Mouse (Mus musculus) megakaryocyte, embryonic 14.5 days (primary cell): ENCODE data around the gene Dnm1. TPM values are rescaled to one million over a fixed set of nuclear protein-coding genes. Genes with fewer than 3 reads are reported as not detected.
A peak's percentile ranks its signal among the peaks of the same experiment; 100 is the strongest.

Experiments
- H3K27me3 ChIP-seq: replicated peaks from 2 replicates; pipeline ENCODE3; 2012; ENCODE audit warnings: inconsistent platforms
- H3K36me3 ChIP-seq: replicated peaks from 2 replicates; pipeline ENCODE3; 2012; ENCODE audit warnings: low read length, inconsistent platforms, mixed read lengths
- H3K4me1 ChIP-seq: 2 replicates; pipeline ENCODE4 v1.6.1; 2012; ENCODE audit warnings: inconsistent platforms
- H3K4me3 ChIP-seq: replicated peaks from 2 replicates; pipeline ENCODE3; 2012; ENCODE audit warnings: moderate library complexity, mild to moderate bottlenecking, inconsistent platforms
- H3K9me3 ChIP-seq: 2 replicates; pipeline ENCODE4 v1.6.1; 2012; ENCODE audit warnings: inconsistent platforms
- FLI1 ChIP-seq: IDR thresholded peaks from 2 replicates; pipeline ENCODE4 v1.6.1; 2012; ENCODE audit warnings: low read length, inconsistent platforms, mixed read lengths
- GATA1 ChIP-seq: IDR thresholded peaks from 3 replicates; pipeline ENCODE4 v1.6.1; 2012; ENCODE audit warnings: mixed read lengths, low read length, inconsistent platforms, borderline replicate concordance
- polyA plus RNA-seq: library from polyadenylated mRNA; stranded (reverse); fragments of >175 nt; gene quantifications from 2 replicates; pipeline ENCODE4 v1.2.3, GENCODE M21; 2012; ENCODE audit warnings: low replicate concordance; ENCODE audit not compliant: insufficient read depth

The Dnm1 gene
- polyA plus RNA-seq, 1 experiment: 3.6 TPM

DNA sequence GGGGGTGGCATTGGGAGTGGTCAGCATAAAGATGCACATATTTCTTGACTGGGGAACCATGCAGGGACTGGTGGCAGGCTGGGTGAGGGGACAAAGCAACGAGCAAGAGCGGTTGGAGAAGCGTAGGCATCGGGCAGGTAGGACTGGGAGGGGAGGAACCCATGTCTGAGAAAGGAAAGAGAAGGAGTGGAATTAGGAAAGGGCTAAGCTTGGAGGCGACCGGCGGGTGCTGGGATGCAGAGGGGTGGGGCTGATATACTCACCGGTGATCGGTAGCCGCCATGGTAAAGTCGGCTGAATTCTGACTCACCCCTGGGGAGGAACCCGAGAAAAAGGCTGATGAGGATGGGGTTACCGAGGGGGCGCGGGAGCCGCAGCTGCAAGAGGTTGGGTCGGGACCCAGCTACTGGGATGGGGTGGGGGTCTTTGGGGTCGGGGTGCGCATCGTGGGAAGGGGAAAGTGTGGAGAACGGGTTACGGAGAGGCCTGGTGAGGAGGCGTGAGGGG lies 65.8 kb downstream of the Dnm1 start, which contains the start of gene Golga2:
Gene Golga2, plus strand, starts transcription at position 51 of the 507 bp plus-strand sequence.
- TF ChIP-seq GATA1 (no peak), FLI1 (no peak)
- H3K4me1 ChIP-seq: peaks cover 82% of the 10 kb centered on the region
- H3K4me3 ChIP-seq: peak within 1 kb of the TSS; percentile 98
- peaks cover 55% of the 10 kb centered on the region for H3K36me3 ChIP-seq
- no peaks in the 10 kb centered on the region for H3K27me3 ChIP-seq
- no peaks in the 10 kb centered on the region for H3K9me3 ChIP-seq

DNA sequence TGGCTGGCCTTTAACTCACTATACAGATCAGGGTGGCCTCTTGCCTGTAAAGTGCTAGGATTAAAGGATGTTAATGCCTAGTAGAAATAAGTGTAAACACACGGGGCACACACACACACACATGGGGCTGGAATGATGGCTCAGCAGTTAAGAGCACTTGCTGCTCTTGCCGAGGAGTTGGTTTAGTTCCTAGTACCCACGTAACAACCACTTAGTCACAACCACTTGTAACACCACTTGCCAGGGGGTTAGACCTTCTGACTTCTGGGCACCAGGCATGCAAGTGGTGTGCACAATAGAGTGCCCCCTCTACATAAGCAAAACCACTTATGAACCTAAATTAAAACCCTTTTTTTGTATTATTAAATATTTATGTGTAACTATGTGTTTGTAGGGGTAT lies 69.2 kb downstream of the Dnm1 start:
- no peak for TF ChIP-seq GATA1
- no peak for TF ChIP-seq FLI1
- Histone ChIP-seq H3K27me3 (no peaks in the 10 kb centered on the region), H3K4me1 (peaks cover 75% of the 10 kb centered on the region), H3K36me3 (peaks cover 65% of the 10 kb centered on the region), H3K9me3 (no peaks in the 10 kb centered on the region), H3K4me3 (no peak overlapping the region)

- Histone ChIP-seq H3K27me3 (no peaks in the 10 kb centered on the region), H3K9me3 (no peaks in the 10 kb centered on the region), H3K36me3 (peaks cover 78% of the 10 kb centered on the region), H3K4me3 (peak overlapping the region; percentile 84), H3K4me1 (peaks cover 72% of the 10 kb centered on the region)
- TF ChIP-seq GATA1: no peak
- TF ChIP-seq FLI1: no peak
Measured at GRCm38 (mm10) chr2:32282727-32283126, 70.4 kb downstream of the Dnm1 start.

GRCm38 (mm10) chr2:32282289-32282688 lies 70.8 kb downstream of the Dnm1 start:
- Histone ChIP-seq H3K36me3 (peaks cover 82% of the 10 kb centered on the region), H3K27me3 (no peaks in the 10 kb centered on the region), H3K9me3 (no peaks in the 10 kb centered on the region), H3K4me3 (peak overlapping the region; percentile 84), H3K4me1 (peaks cover 72% of the 10 kb centered on the region)
- TF ChIP-seq GATA1 (no peak), FLI1 (no peak)

DNA sequence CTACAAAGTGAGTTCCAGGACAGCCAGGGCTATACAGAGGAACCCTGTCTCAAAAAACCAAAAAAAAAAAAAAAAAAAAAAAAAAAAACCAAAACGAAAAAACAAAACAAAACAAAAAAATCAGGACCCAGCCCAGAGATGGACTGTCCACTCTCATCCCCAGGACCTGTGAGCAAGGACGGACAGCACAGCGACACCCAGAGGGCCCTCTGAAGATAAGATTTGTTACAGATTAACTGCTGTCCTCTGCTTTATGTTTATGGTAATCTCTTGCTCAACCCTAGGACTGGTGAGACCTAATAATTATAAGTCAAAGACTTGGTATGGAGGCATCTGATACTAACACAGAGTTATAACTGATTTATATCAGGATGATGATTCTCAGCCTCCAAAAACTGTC lies 77.3 kb downstream of the Dnm1 start:
- H3K4me3 ChIP-seq: no peak overlapping the region
- no peaks in the 10 kb centered on the region for H3K9me3 ChIP-seq
- peaks cover 31% of the 10 kb centered on the region for H3K4me1 ChIP-seq
- no peak for TF ChIP-seq GATA1
- TF ChIP-seq FLI1: no peak
- peaks cover 9% of the 10 kb centered on the region for H3K27me3 ChIP-seq
- peaks cover 40% of the 10 kb centered on the region for H3K36me3 ChIP-seq

GRCm38 (mm10) chr2:32260635-32261034 lies 92.5 kb downstream of the Dnm1 start:
- Histone ChIP-seq H3K36me3 (peaks cover 32% of the 10 kb centered on the region), H3K4me3 (no peak overlapping the region), H3K9me3 (no peaks in the 10 kb centered on the region), H3K27me3 (peaks cover 3% of the 10 kb centered on the region), H3K4me1 (peaks cover 32% of the 10 kb centered on the region)
- no peak for TF ChIP-seq FLI1
- no peak for TF ChIP-seq GATA1

DNA sequence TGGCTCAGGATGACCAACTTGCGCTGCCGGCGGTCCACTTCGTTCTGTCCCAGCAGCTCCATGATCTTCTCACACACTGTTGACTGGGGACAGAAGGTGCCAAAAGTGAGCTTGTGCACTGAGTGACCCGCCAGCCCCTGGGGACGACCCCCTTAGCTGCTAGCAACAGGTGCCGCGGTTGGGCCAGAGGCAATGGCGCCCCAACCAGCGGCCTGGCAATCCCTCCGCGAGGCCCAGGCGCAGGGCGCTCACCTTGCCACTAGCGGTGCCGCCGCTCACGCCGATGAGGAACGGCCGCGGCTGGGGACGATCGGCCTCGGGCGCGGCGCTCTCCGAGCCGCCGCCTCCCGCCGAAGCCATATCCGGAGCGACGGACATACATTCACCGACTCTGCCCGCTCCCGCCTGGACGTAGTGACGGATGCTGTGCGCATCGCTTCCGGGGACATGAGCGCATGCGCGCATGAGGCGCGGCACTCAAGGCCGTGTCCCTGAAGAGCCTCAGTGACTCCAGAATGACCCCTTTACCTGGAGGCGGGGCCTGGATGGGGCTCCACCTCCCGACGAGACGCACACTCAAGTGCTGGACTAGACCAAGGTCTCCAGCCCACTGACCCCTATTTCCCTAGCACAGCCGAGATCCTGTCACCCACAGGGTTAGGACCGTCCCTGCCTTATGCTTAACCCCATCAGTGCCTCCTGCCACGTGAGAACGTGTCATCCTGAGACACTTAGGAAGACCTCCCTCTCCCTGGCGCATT lies 93.3 kb downstream of the Dnm1 start, which contains the start of gene Uck1:
Gene Uck1, minus strand, starts transcription at position 503 of the 761 bp plus-strand sequence.
- peaks cover 33% of the 10 kb centered on the region for H3K36me3 ChIP-seq
- H3K4me1 ChIP-seq: peaks cover 33% of the 10 kb centered on the region
- no peaks in the 10 kb centered on the region for H3K27me3 ChIP-seq
- H3K9me3 ChIP-seq: no peaks in the 10 kb centered on the region
- TF ChIP-seq GATA1 (no peak), FLI1 (no peak)
- peak within 1 kb of the TSS; percentile 97 for H3K4me3 ChIP-seq

DNA sequence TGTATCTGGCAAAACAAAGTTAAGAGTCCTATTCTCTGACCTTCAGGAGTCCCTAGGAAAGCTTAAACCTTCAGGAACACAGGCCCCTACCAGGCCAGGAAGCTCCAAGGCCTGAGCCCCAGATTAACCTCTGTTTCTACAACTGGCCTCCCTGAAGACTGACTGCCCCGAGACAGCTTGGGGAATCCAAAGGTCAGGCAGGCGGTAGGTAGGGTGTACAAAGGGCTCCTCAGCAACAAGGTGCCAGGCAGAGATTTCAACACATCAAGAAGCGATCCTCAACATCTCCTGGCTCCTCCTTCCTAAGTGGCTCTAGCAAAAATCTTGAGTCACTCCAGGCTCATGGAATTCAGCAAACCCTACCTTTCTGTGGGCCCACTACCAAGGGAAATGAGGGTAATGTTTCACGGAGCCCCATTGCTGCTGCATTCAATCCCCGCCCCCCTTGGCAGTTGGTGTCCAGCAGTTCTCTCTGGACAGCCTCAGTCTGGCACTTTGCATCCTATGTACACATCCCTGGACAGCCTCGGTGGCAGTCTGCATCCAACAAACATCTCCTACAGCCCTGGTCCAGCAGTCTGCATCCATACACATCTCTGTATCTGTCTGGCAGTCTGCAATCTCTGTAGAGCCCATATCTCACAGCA lies 94.1 kb downstream of the Dnm1 start:
- H3K4me3 ChIP-seq: peak overlapping the region; percentile 97
- H3K27me3 ChIP-seq: no peaks in the 10 kb centered on the region
- H3K4me1 ChIP-seq: peaks cover 33% of the 10 kb centered on the region
- TF ChIP-seq FLI1 (no peak), GATA1 (no peak)
- no peaks in the 10 kb centered on the region for H3K9me3 ChIP-seq
- peaks cover 41% of the 10 kb centered on the region for H3K36me3 ChIP-seq

Other genes with a start within 250 kb of the Dnm1 start
- 20.7 and 115 TPM in 2 replicates for gene Prrc2b, start 202.3 kb downstream of the Dnm1 start, polyA plus RNA-seq
- gene Pomt1, start 116.7 kb downstream of the Dnm1 start, polyA plus RNA-seq: 5.3 and 16.0 TPM in 2 replicates
- gene Uck1, start 93.2 kb downstream of the Dnm1 start, polyA plus RNA-seq: 26.0 and 29.8 TPM in 2 replicates
- 26.0 and 40.5 TPM in 2 replicates for gene Golga2, start 66.0 kb downstream of the Dnm1 start, polyA plus RNA-seq
- gene Swi5, start 65.3 kb downstream of the Dnm1 start, polyA plus RNA-seq: 652 and 1,719 TPM in 2 replicates
- gene Ciz1, start 1.0 kb downstream of the Dnm1 start, polyA plus RNA-seq: 103 and 163 TPM in 2 replicates
- 74.3 and 79.5 TPM in 2 replicates for gene 1110008P14Rik, start 28.6 kb upstream of the Dnm1 start, polyA plus RNA-seq
- 15.0 and 32.0 TPM in 2 replicates for gene Lcn2, start 34.9 kb upstream of the Dnm1 start, polyA plus RNA-seq
- gene Ptges2, start 42.6 kb upstream of the Dnm1 start, polyA plus RNA-seq: 2.5 and 3.4 TPM in 2 replicates
- gene Naif1, start 97.1 kb upstream of the Dnm1 start, polyA plus RNA-seq: 3.9 and 10.8 TPM in 2 replicates
- gene Slc25a25, start 98.1 kb upstream of the Dnm1 start, polyA plus RNA-seq: 7.3 and 7.9 TPM in 2 replicates
- 0.64 and 1.8 TPM in 2 replicates for gene Fam102a, start 182.0 kb upstream of the Dnm1 start, polyA plus RNA-seq
- 2.8 and 10.0 TPM in 2 replicates for gene Dpm2, start 217.5 kb upstream of the Dnm1 start, polyA plus RNA-seq
- gene Pip5kl1, start 221.5 kb upstream of the Dnm1 start, polyA plus RNA-seq: not detected in 2 replicates
- gene 9430097D07Rik, start 222.3 kb upstream of the Dnm1 start, polyA plus RNA-seq: not detected in 2 replicates
- 16.3 and 18.9 TPM in 2 replicates for gene St6galnac4, start 233.8 kb upstream of the Dnm1 start, polyA plus RNA-seq
- gene St6galnac6, start 246.4 kb upstream of the Dnm1 start, polyA plus RNA-seq: 36.4 and 40.9 TPM in 2 replicates